Mouse (Mus musculus): Measurements from ENCODE around the gene Fyn.

GRCm38 (mm10) chr10:39501571-39501970 is 132.9 kb downstream of the Fyn start:
- no peak for TF ChIP-seq POLR2A (IDR thresholded peaks at IDR 0.05; ENCODE audit: low read depth, low read length)
- TF ChIP-seq CTCF (IDR thresholded peaks at IDR 0.05; ENCODE audit: borderline replicate concordance, insufficient read depth, low read length) = no peak

Data from embryonic fibroblast, embryonic 13.5 days (primary cell).